ENCODE assay signal across 26 mouse cellular contexts in the genomic region with DNA sequence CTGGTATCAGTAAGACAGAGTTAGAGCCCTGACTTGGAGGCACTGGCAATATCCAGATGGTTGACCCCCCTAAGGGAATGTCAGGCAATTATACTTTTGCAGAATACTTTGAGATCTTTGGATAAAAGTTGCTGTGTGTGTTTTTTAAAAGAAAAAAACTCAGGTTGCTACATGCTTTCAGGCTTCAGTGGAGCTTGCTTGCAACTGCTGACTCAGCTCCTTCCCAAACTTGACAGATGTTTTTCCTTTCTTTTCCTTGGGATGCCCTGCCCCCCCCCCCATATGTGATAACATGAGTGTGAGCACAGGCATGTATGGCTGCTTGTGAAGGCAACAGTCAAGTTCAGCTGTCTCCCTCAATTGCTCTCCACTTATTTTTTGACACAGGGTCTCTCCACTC. TPM values are rescaled to one million over a fixed set of nuclear protein-coding genes. Genes with fewer than 3 reads are reported as not detected.
DNase-seq lines count a peak whose midpoint lies in the region; ATAC-seq and TF ChIP-seq lines count a peak whose summit lies in the region.
"Had no signal": no experiment of that assay in that cellular context is flagged by ENCODE, and none has a peak within 500 bp of the region (broad histone marks: within the 10 kb centered on the region; RNA-seq: fewer than 3 reads in every experiment).

No protein-coding gene starts in this region.

- H3K4me1 ChIP-seq in heart, embryonic 16.5 days (ENCODE audit: control insufficient read depth, insufficient read depth, low read length), result peaks cover 4% of the 10 kb centered on the region; the same call in 1 of the 2 replicates
- H3K4me1 ChIP-seq in heart, adult 2 months (ENCODE audit: control insufficient read depth, insufficient read depth, low read length), result peaks cover 3% of the 10 kb centered on the region
- H3K4me1 ChIP-seq in lung, embryonic 15.5 days, result peaks cover 14% of the 10 kb centered on the region; the same call in 1 of the 2 replicates
- H3K4me1 ChIP-seq in CH12.LX (ENCODE audit: control insufficient read depth in 1 of 2, insufficient read depth in 2 of 2), result peaks cover 3 to 6% of the 10 kb centered on the region in 2 experiments; a peak in 3 of 4 replicates
- H3K4me1 ChIP-seq in midbrain, embryonic 11.5 days (ENCODE audit: control insufficient read depth, insufficient read depth, low read length), result no peaks in the 10 kb centered on the region
- H3K4me1 ChIP-seq: embryonic facial prominence, embryonic 13.5 days; forebrain, embryonic 10.5 days; forebrain, embryonic 12.5 days had no signal

- no peak for DNase-seq in heart, adult 2 months
- no peak for DNase-seq in lung, postnatal 36 days
- no peak for DNase-seq in CH12.LX (ENCODE audit: extremely low read depth)
- peak; percentile 36 for DNase-seq in NIH3T3 (ENCODE audit: low read depth)
- no peak for DNase-seq in midbrain, embryonic 11.5 days (ENCODE audit: low spot score, missing footprints)
- DNase-seq: adrenal gland, adult 2 months; adrenal gland, postnatal 25 days; B cell, adult 2 months; cerebellum, adult 11 months; cerebellum, adult 18-20 months; cerebellum, adult 8-10 months; cerebellum, adult 9-11 months; cerebellum, postnatal 14 days; cerebellum, postnatal 36 days; embryo, embryonic 11 days; forebrain, postnatal 0 days had no signal

- intact Hi-C loops in heart, adult 2 months (cut with DNase I), result no loop called here

- TF ChIP-seq EP300 in heart, adult 2 months (IDR thresholded peaks at IDR 0.05; ENCODE audit: insufficient read depth, low read depth, low read length), result no peak
- no peak for TF ChIP-seq EP300 in CH12.LX (IDR thresholded peaks at IDR 0.05; ENCODE audit: low read length)

- no peaks in the 10 kb centered on the region for H3K36me3 ChIP-seq in heart, embryonic 16.5 days (ENCODE audit: control insufficient read depth, insufficient read depth)
- no peaks in the 10 kb centered on the region for H3K36me3 ChIP-seq in heart, adult 2 months (ENCODE audit: control insufficient read depth, insufficient read depth, low read length)
- H3K36me3 ChIP-seq in lung, embryonic 15.5 days, result no peaks in the 10 kb centered on the region
- no peaks in the 10 kb centered on the region for H3K36me3 ChIP-seq in CH12.LX (replicated peaks in 1 of 2; ENCODE audit: control insufficient read depth in 1 of 2, insufficient read depth in 1 of 2, low read length in 1 of 2)
- no peaks in the 10 kb centered on the region for H3K36me3 ChIP-seq in midbrain, embryonic 11.5 days (ENCODE audit: control insufficient read depth, insufficient read depth, low read length)
- H3K36me3 ChIP-seq: embryonic facial prominence, embryonic 13.5 days; embryonic facial prominence, embryonic 15.5 days; forebrain, embryonic 10.5 days; forebrain, embryonic 12.5 days; G1E had no signal

- no peaks in the 10 kb centered on the region for H3K27me3 ChIP-seq in heart, embryonic 16.5 days (ENCODE audit: control insufficient read depth, insufficient read depth, low read length)
- H3K27me3 ChIP-seq in heart, adult 2 months (ENCODE audit: control insufficient read depth, insufficient read depth, low read length), result no peaks in the 10 kb centered on the region
- H3K27me3 ChIP-seq in lung, embryonic 15.5 days, result no peaks in the 10 kb centered on the region
- H3K27me3 ChIP-seq in CH12.LX (replicated peaks), result no peaks in the 10 kb centered on the region
- no peaks in the 10 kb centered on the region for H3K27me3 ChIP-seq in midbrain, embryonic 11.5 days (ENCODE audit: control insufficient read depth, insufficient read depth, low read length)
- H3K27me3 ChIP-seq: embryonic facial prominence, embryonic 13.5 days; embryonic facial prominence, embryonic 15.5 days; forebrain, embryonic 12.5 days had no signal

- dilution Hi-C loops in CH12.LX (cut with MboI; ENCODE audit: extremely low pct_ligation_motif_present, extremely low pct_unique_long_range_greater_than_20kb, low sequenced_read_pairs), result no loop called here

- no peak for TF ChIP-seq RAD21 in CH12.LX (IDR thresholded peaks at IDR 0.05; ENCODE audit: low read depth, low read length)

- in situ Hi-C loops in CH12.LX (cut with MboI; ENCODE audit: low pct_ligation_motif_present, low pct_unique_long_range_greater_than_20kb, low sequenced_read_pairs), result no loop called here

- no peaks in the 10 kb centered on the region for H3K79me2 ChIP-seq in heart, adult 2 months (replicated peaks; ENCODE audit: control insufficient read depth, insufficient read depth, low read length)
- H3K79me2 ChIP-seq in CH12.LX (replicated peaks; ENCODE audit: control insufficient read depth, extremely low read depth, insufficient read depth, poor library complexity, severe bottlenecking), result no peaks in the 10 kb centered on the region

- H3K9ac ChIP-seq in heart, embryonic 16.5 days (ENCODE audit: low read length), result no peak overlapping the region
- H3K9ac ChIP-seq in heart, adult 2 months (ENCODE audit: low read depth, low read length), result no peak overlapping the region
- H3K9ac ChIP-seq in lung, embryonic 15.5 days, result no peak overlapping the region
- no peak overlapping the region for H3K9ac ChIP-seq in CH12.LX (ENCODE audit: insufficient read depth, low read depth)
- H3K9ac ChIP-seq in midbrain, embryonic 11.5 days (ENCODE audit: low read length), result no peak overlapping the region
- H3K9ac ChIP-seq: embryonic facial prominence, embryonic 13.5 days; embryonic facial prominence, embryonic 15.5 days; forebrain, embryonic 12.5 days; forebrain, postnatal 0 days had no signal

- no peak overlapping the region for H3K4me3 ChIP-seq in heart, embryonic 16.5 days (ENCODE audit: low read length)
- H3K4me3 ChIP-seq in heart, adult 2 months, result no peak overlapping the region
- H3K4me3 ChIP-seq in lung, embryonic 15.5 days, result no peak overlapping the region
- H3K4me3 ChIP-seq in CH12.LX (replicated peaks in 1 of 3; ENCODE audit: low read depth in 2 of 3, low read length in 2 of 3, poor library complexity in 1 of 3), result no peak overlapping the region
- no peak overlapping the region for H3K4me3 ChIP-seq in midbrain, embryonic 11.5 days (ENCODE audit: low read depth, low read length)
- H3K4me3 ChIP-seq: embryonic facial prominence, embryonic 13.5 days; embryonic facial prominence, embryonic 15.5 days; erythroblast, embryonic 14.5 days; forebrain, embryonic 10.5 days; forebrain, embryonic 12.5 days had no signal

- H3K4me2 ChIP-seq in heart, embryonic 16.5 days (ENCODE audit: low read depth, low read length), result no peak overlapping the region
- H3K4me2 ChIP-seq in lung, embryonic 15.5 days, result no peak overlapping the region
- no peak overlapping the region for H3K4me2 ChIP-seq in CH12.LX (ENCODE audit: insufficient read depth, low read depth, poor library complexity, severe bottlenecking)
- H3K4me2 ChIP-seq in midbrain, embryonic 11.5 days, result no peak overlapping the region
- H3K4me2 ChIP-seq: embryonic facial prominence, embryonic 13.5 days; embryonic facial prominence, embryonic 15.5 days; forebrain, embryonic 12.5 days had no signal

- TF ChIP-seq CTCF in heart, adult 2 months (IDR thresholded peaks at IDR 0.05), result no peak
- TF ChIP-seq CTCF in CH12.LX (conservative IDR thresholded peaks at IDR 0.05 in 1 of 2, IDR thresholded peaks at IDR 0.05 in 1 of 2; ENCODE audit: low read depth in 2 of 2, low read length in 2 of 2), result no peak

- no peaks in the 10 kb centered on the region for H3K9me3 ChIP-seq in heart, embryonic 16.5 days (replicated peaks; ENCODE audit: control insufficient read depth, low read length)
- no peaks in the 10 kb centered on the region for H3K9me3 ChIP-seq in lung, embryonic 15.5 days
- no peaks in the 10 kb centered on the region for H3K9me3 ChIP-seq in CH12.LX (replicated peaks; ENCODE audit: low read length)
- H3K9me3 ChIP-seq in midbrain, embryonic 11.5 days (ENCODE audit: control insufficient read depth, low read length), result no peaks in the 10 kb centered on the region
- H3K9me3 ChIP-seq: embryonic facial prominence, embryonic 13.5 days; embryonic facial prominence, embryonic 15.5 days; forebrain, embryonic 10.5 days; forebrain, embryonic 12.5 days; G1E had no signal

- peak overlapping the region; percentile 30; the same call in 1 of the 2 replicates for H3K27ac ChIP-seq in heart, embryonic 16.5 days (ENCODE audit: low read length)
- no peak overlapping the region for H3K27ac ChIP-seq in heart, adult 2 months
- H3K27ac ChIP-seq in lung, embryonic 15.5 days, result peak overlapping the region; percentile 25; the same call in 1 of the 2 replicates
- no peak overlapping the region for H3K27ac ChIP-seq in CH12.LX (ENCODE audit: insufficient read depth, low read depth)
- no peak overlapping the region for H3K27ac ChIP-seq in midbrain, embryonic 11.5 days (ENCODE audit: low read depth, low read length)
- H3K27ac ChIP-seq: embryonic facial prominence, embryonic 13.5 days; embryonic facial prominence, embryonic 15.5 days; forebrain, embryonic 10.5 days; forebrain, embryonic 12.5 days had no signal

- TF ChIP-seq POLR2A in heart, adult 2 months (IDR thresholded peaks at IDR 0.05; ENCODE audit: insufficient read depth, low read depth, low read length), result no peak
- TF ChIP-seq POLR2A in CH12.LX (IDR thresholded peaks at IDR 0.05; ENCODE audit: low read depth, low read length), result no peak

- no peak for ATAC-seq in heart, embryonic 16.5 days (replicated peaks; ENCODE audit: extremely low read depth, insufficient read depth, low FRiP score)
- ATAC-seq in lung, embryonic 15.5 days (ENCODE audit: borderline replicate concordance, extremely low read depth, low FRiP score, low TSS enrichment), result peak; percentile 23; the same call in 1 of the 2 replicates
- no peak for ATAC-seq in midbrain, embryonic 11.5 days (ENCODE audit: low FRiP score)
- ATAC-seq: CD4-positive, CD25-positive, alpha-beta regulatory T cell, adult 4 months; forebrain, embryonic 14.5 days; forebrain, postnatal 0 days had no signal

TF ChIP-seq in CH12.LX, 34 proteins besides CTCF, POLR2A, EP300 and RAD21:
- no peak for TF ChIP-seq JUND (conservative IDR thresholded peaks at IDR 0.05; ENCODE audit: low read depth, low read length)
- peak; percentile 81 for TF ChIP-seq MAFK (IDR thresholded peaks at IDR 0.05; ENCODE audit: insufficient replicate concordance, low read length)
- TF ChIP-seq JUN (IDR thresholded peaks at IDR 0.05; ENCODE audit: insufficient read depth, low read depth, low read length), result no peak

RNA-seq across cellular contexts. Expression of a gene that starts 48.5 kb away (rescaled TPM):
- 30.4 and 32.3 TPM in 2 replicates for polyA plus RNA-seq in heart, embryonic 16.5 days (2015; fragmentation: Nextera tagmentation; extraction: Ambion mirVana)
- total RNA-seq in heart, adult 2 months (2021), result 10 to 100 TPM; 38.3 to 40.2 TPM
- polyA plus RNA-seq in heart, adult 2 months (2012; rRNA removed), result 32.6 and 55.3 TPM in 2 replicates
- 20.2 and 22.2 TPM in 2 replicates for polyA plus RNA-seq in lung, embryonic 15.5 days (2015; fragmentation: Nextera tagmentation; extraction: Ambion mirVana)
- 0.04 and 0.08 TPM in 2 replicates for total RNA-seq in CH12.LX (2012; rRNA removed)
- total RNA-seq in CH12.LX (2014; rRNA removed), result not detected in 2 replicates
- not detected in 2 replicates for polyA plus RNA-seq in CH12.LX (2012; ENCODE audit: insufficient read length, low read depth)
- polyA plus RNA-seq in midbrain, embryonic 11.5 days (2014; fragmentation: Nextera tagmentation; extraction: Ambion mirVana), result 17.2 and 18.0 TPM in 2 replicates
- polyA plus RNA-seq: CD4-positive, CD25-positive, alpha-beta regulatory T cell, adult 4 months had no signal

Comparison
In these comparisons a context has a peak if more than half of its experiments do, and no peak if none do; other contexts are left out.
1. H3K27ac ChIP-seq: peak in heart, embryonic 16.5 days (single experiment) and lung, embryonic 15.5 days (single experiment); none in heart, adult 2 months (single experiment), CH12.LX (single experiment) and midbrain, embryonic 11.5 days (single experiment).
2. RNA of a gene that starts 48.5 kb away (polyA plus RNA-seq): 32.6 to 55.3 TPM in heart, adult 2 months, 30.4 to 32.3 TPM in heart, embryonic 16.5 days, 20.2 to 22.2 TPM in lung, embryonic 15.5 days and 17.2 to 18.0 TPM in midbrain, embryonic 11.5 days; not detected in CH12.LX; every median in the first group is over 10 times any median in the second.